Mouse (Mus musculus): ENCODE results near the gene Gon4l. TPM values are rescaled to one million over a fixed set of nuclear protein-coding genes. Genes with fewer than 3 reads are reported as not detected.

Gon4l gene
- total RNA-seq, 1 experiment from 2014 or later: 40.3 TPM

Other genes with a start within 250 kb of the Gon4l start
- gene Arhgef2, start 229.3 kb upstream of the Gon4l start, total RNA-seq (2021): 35.4 and 35.9 TPM in 2 replicates
- gene Rxfp4, start 182.1 kb upstream of the Gon4l start, total RNA-seq (2021): not detected in 2 replicates
- 64.9 and 69.4 TPM in 2 replicates for gene Khdc4, start 149.4 kb upstream of the Gon4l start, total RNA-seq (2021)
- 48.7 and 65.4 TPM in 2 replicates for gene Rit1, start 118.4 kb upstream of the Gon4l start, total RNA-seq (2021)
- gene Syt11, start 60.1 kb upstream of the Gon4l start, total RNA-seq (2021): 7.8 and 11.1 TPM in 2 replicates
- gene Msto1, start 78.8 kb downstream of the Gon4l start, total RNA-seq (2021): 22.9 and 24.5 TPM in 2 replicates
- gene Ash1l, start 115.4 kb downstream of the Gon4l start, total RNA-seq (2021): 59.8 and 60.5 TPM in 2 replicates
- 119 and 141 TPM in 2 replicates for gene Dap3, start 116.0 kb downstream of the Gon4l start, total RNA-seq (2021)

All from adrenal gland, postnatal 25 days (tissue).